Mouse (Mus musculus) neutrophil, adult 5-6 weeks (primary cell): Measurements from ENCODE around the gene Cela2a. TPM values are rescaled to one million over a fixed set of nuclear protein-coding genes. Genes with fewer than 3 reads are reported as not detected.
"Not testable (repeated sequence)": the region's sequence is repeated elsewhere in the genome, so short reads cannot be mapped to it uniquely, and the experiment has no call there.

Experiments
- ATAC-seq: fragments of 151-379, 151-347 bp; 2 replicates; pipeline ENCODE4 v1.8.0; 2017; ENCODE audit warnings: mild to moderate bottlenecking, moderate TSS enrichment; ENCODE audit not compliant: insufficient number of reproducible peaks, poor library complexity, low FRiP score, severe bottlenecking; ENCODE audit errors: extremely low read depth
- total RNA-seq: library from RNA; stranded (forward); fragments of 200-1000 nt; gene quantifications from 2 replicates; pipeline ENCODE4 v1.2.3, GENCODE M21; 2017

Gene Cela2a
- total RNA-seq, 1 experiment from 2014 or later: not detected

DNA sequence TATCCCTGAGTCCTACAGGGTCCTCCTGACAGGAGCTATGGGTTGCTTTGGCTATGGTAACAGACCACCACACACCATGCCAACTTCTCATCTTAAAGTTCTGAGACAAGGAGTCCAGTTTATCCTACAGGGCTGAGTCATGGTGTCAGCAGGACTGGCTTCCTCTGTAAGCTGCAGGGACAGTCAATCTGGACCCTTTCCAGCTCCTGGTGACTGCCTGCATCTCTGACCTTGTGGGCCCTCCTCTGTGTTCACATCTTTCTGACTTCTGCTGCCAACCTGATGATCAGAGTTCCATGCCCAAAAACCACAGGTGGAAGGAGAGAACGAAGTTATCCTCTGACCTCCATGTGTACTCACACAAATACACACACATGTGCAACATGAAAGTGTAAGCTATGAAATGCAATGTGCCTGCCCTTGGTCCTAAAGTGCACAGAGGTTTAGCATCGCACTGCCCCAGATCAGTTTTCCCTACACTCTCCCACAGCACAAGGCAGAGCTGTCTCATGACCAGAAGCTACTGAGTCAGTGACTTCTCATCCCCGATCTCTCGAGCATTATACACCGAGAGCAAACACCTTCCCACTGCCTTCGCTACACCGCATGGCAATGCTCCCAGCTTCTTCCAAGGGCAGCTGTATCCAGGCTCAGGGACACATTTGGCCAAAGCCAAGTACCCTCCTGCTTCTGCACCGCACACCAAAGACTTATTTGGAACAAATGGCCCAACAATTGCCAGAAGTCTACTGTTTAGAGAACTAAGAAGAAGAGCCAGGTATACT, 44.6 kb downstream of the Cela2a start:
- no peak for ATAC-seq

DNA sequence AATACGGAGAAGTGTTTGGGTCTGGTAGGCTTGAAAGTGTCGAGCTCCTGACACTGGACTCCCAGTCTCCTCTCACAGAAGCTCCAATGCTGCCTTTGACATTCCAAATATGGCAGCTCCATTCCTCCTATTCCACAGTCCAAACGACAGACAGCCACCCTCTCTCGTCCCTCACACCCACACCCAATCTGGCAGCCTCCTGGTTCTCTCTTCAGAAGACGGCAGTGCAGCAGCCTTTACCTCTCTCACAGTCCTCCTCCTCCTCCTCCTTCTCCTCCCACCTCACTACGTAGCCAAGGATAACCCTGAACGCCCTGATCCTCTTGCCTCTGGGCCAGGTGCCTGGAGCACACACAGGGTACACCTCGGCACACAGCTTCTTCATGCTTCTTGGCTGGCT, 46.1 kb downstream of the Cela2a start:
- ATAC-seq: no peak

DNA sequence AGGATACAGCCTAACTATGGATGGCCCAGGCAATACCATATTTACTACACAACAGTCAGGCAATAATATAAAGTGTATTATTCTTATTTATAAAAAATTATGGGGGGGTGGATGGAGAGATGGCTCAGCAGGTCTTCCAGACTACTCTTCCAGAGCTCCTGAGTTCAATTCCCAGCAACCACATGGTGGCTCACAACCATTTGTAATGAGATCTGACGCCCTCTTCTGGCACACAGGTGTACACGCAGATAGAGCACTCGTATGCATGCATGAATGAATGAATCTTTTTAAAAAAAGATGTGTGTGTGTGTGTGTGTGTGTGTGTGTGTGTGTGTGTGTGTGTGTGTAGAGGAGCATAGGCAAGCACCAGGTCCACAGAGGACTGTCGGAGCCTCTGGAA, 52.9 kb downstream of the Cela2a start:
- ATAC-seq: not testable (repeated sequence)

GRCm38 (mm10) chr4:141771823-141772222, 54.1 kb downstream of the Cela2a start:
- ATAC-seq: no peak

- ATAC-seq: no peak
Measured at GRCm38 (mm10) chr4:141769501-141770160, 56.3 kb downstream of the Cela2a start.

- ATAC-seq: no peak
Measured at GRCm38 (mm10) chr4:141767353-141768036, 58.5 kb downstream of the Cela2a start.

GRCm38 (mm10) chr4:141766668-141767352, 59.1 kb downstream of the Cela2a start:
- ATAC-seq: no peak

- no peak for ATAC-seq
Measured at GRCm38 (mm10) chr4:141766316-141766667, 59.7 kb downstream of the Cela2a start.

GRCm38 (mm10) chr4:141765008-141765407, 61.0 kb downstream of the Cela2a start:
- no peak for ATAC-seq

Other genes with a start within 250 kb of the Cela2a start
- gene Fblim1, start 220.1 kb downstream of the Cela2a start, total RNA-seq: 0.12 TPM in 1 of 2 replicates, not detected in the other
- not detected in 2 replicates for gene Tmem82, start 207.5 kb downstream of the Cela2a start, total RNA-seq
- gene Slc25a34, start 202.3 kb downstream of the Cela2a start, total RNA-seq: 0.23 and 0.25 TPM in 2 replicates
- gene Plekhm2, start 161.3 kb downstream of the Cela2a start, total RNA-seq: 15.6 and 16.6 TPM in 2 replicates
- 6.5 TPM in 1 of 2 replicates, not detected in the other for gene Rsc1a1, start 140.6 kb downstream of the Cela2a start, total RNA-seq
- gene Ddi2, start 102.7 kb downstream of the Cela2a start, total RNA-seq: 29.2 and 31.1 TPM in 2 replicates
- not detected in 2 replicates for gene Agmat, start 79.5 kb downstream of the Cela2a start, total RNA-seq
- 7.0 and 9.8 TPM in 2 replicates for gene Dnajc16, start 35.2 kb downstream of the Cela2a start, total RNA-seq
- 31.2 and 34.0 TPM in 2 replicates for gene Casp9, start 32.5 kb downstream of the Cela2a start, total RNA-seq
- gene Ctrc, start 20.2 kb upstream of the Cela2a start, total RNA-seq: not detected in 2 replicates
- gene Efhd2, start 48.8 kb upstream of the Cela2a start, total RNA-seq: 84.2 and 88.8 TPM in 2 replicates
- gene Fhad1, start 188.9 kb upstream of the Cela2a start, total RNA-seq: not detected in 2 replicates